Mouse (Mus musculus): ENCODE measurements at regions not wholly inside any gene's neighbourhood (a gene's known extent, or its start where the extent isn't known, plus 50 kb on each side); places are given as distances from the start of the nearest gene placed in this dataset.
"Not testable (repeated sequence)": the region's sequence is repeated elsewhere in the genome, so short reads cannot be mapped to it uniquely, and the experiment has no call there.

GRCm38 (mm10) chr1:64463715-64464290, 68.6 kb upstream of the Creb1 start:
- DNase-seq, result no peak

- not testable (repeated sequence) for DNase-seq
Observed at GRCm38 (mm10) chr1:64461616-64462015, 70.8 kb upstream of the Creb1 start.

GRCm38 (mm10) chr1:64457872-64458271, 74.6 kb upstream of the Creb1 start:
- DNase-seq, result no peak

GRCm38 (mm10) chr1:64449141-64449540, 83.3 kb upstream of the Creb1 start:
- no peak for DNase-seq

- peak; percentile 47 to 76 for DNase-seq
Observed at GRCm38 (mm10) chr1:64448090-64448489, 84.4 kb upstream of the Creb1 start.

GRCm38 (mm10) chr1:64446492-64446891, 86.0 kb upstream of the Creb1 start:
- DNase-seq, result peak; percentile 23 to 26

GRCm38 (mm10) chr1:64445919-64446318, 86.5 kb upstream of the Creb1 start:
- DNase-seq, result peak; percentile 88 to 91

- peak; percentile 42 to 68 for DNase-seq
Observed at GRCm38 (mm10) chr1:64443436-64443835, 89.0 kb upstream of the Creb1 start.

- peak in 1 of 2 experiments; percentile 20 for DNase-seq
Observed at GRCm38 (mm10) chr1:64442179-64442874, 90.1 kb upstream of the Creb1 start.

GRCm38 (mm10) chr1:64423256-64423655, 109.2 kb upstream of the Creb1 start:
- no peak for DNase-seq

- DNase-seq, result no peak
Observed at GRCm38 (mm10) chr1:64418567-64418966, 113.9 kb upstream of the Creb1 start.

- DNase-seq, result no peak
Observed at GRCm38 (mm10) chr1:64415906-64416305, 116.5 kb upstream of the Creb1 start.

GRCm38 (mm10) chr1:64413181-64413560, 119.3 kb upstream of the Creb1 start:
- peak; percentile 25 to 48 for DNase-seq

- DNase-seq, result peak; percentile 59 to 63
Observed at GRCm38 (mm10) chr1:64412481-64413180, 119.8 kb upstream of the Creb1 start.

GRCm38 (mm10) chr1:64411851-64412480, 120.5 kb upstream of the Creb1 start:
- peak in 1 of 2 experiments; percentile 60 for DNase-seq

GRCm38 (mm10) chr1:64408807-64409582, 123.5 kb upstream of the Creb1 start:
- peak; percentile 74 to 87 for DNase-seq

- DNase-seq, result no peak
Observed at GRCm38 (mm10) chr1:64391525-64391924, 140.9 kb upstream of the Creb1 start.

GRCm38 (mm10) chr1:64381264-64381663, 151.2 kb upstream of the Creb1 start:
- DNase-seq, result no peak

GRCm38 (mm10) chr1:64376426-64376825, 156.0 kb upstream of the Creb1 start:
- DNase-seq, result not testable (repeated sequence)

- no peak for DNase-seq
Observed at GRCm38 (mm10) chr1:64374286-64375071, 158.0 kb upstream of the Creb1 start.

- DNase-seq, result no peak
Observed at GRCm38 (mm10) chr1:64364095-64364494, 168.3 kb upstream of the Creb1 start.
